Mouse (Mus musculus) forebrain, embryonic 14.5 days (tissue): ENCODE measurements around the gene Dlg2. TPM values are rescaled to one million over a fixed set of nuclear protein-coding genes. Genes with fewer than 3 reads are reported as not detected.

ENCODE experiments used
- ATAC-seq: fragments of 200-750 bp; cut with Nextera tagmentation; 2 replicates; pipeline ENCODE4 v1.8.0; 2017; ENCODE audit warnings: mild to moderate bottlenecking, moderate library complexity
- DNase-seq: peaks from one replicate; pipeline ENCODE4 v3.0.0-alpha.2; 2015; ENCODE audit warnings: low spot score
- H3K27ac ChIP-seq: fragments of 300-500 bp; sonication (generic); 2 replicates; pipeline ENCODE4 v1.5.1; 2014; ENCODE audit warnings: low read depth, mild to moderate bottlenecking, control low read depth, low read length, moderate library complexity
- H3K27me3 ChIP-seq: fragments of 300-500 bp; sonication (generic); replicated peaks from 2 replicates; pipeline ENCODE4 v1.6.1; 2014; ENCODE audit warnings: low read length, control low read depth, mixed read lengths; ENCODE audit not compliant: control insufficient read depth, insufficient read depth
- H3K36me3 ChIP-seq: fragments of 300-500 bp; sonication (generic); 2 replicates; pipeline ENCODE4 v1.6.1; 2014; ENCODE audit warnings: low read length, control low read depth; ENCODE audit not compliant: control insufficient read depth, insufficient read depth
- H3K4me1 ChIP-seq: fragments of 300-500 bp; sonication (generic); 2 replicates; pipeline ENCODE4 v1.6.1; 2014; ENCODE audit warnings: antibody characterized with exemption, low read length, control low read depth; ENCODE audit not compliant: control insufficient read depth, insufficient read depth
- H3K4me2 ChIP-seq: fragments of 300-500 bp; sonication (generic); 2 replicates; pipeline ENCODE4 v1.6.1; 2014; ENCODE audit warnings: mild to moderate bottlenecking, control low read depth, low read length
- H3K4me3 ChIP-seq: fragments of 300-500 bp; sonication (generic); 2 replicates; pipeline ENCODE4 v1.5.1; 2014; ENCODE audit warnings: low read depth, low read length, control low read depth
- H3K9ac ChIP-seq: fragments of 300-500 bp; sonication (generic); 2 replicates; pipeline ENCODE4 v1.6.1; 2014; ENCODE audit warnings: mild to moderate bottlenecking, low read length, control low read depth, moderate library complexity
- H3K9me3 ChIP-seq: fragments of 300-500 bp; sonication (generic); replicated peaks from 2 replicates; pipeline ENCODE4 v1.6.1; 2016; ENCODE audit warnings: low read length, control low read depth, mixed read lengths; ENCODE audit not compliant: control insufficient read depth
- WGBS: fragments of 180-500 bp; shearing (Covaris S2); extraction: QIAGEN DNeasy Blood & Tissue Kit; methylation state at CpG from one replicate; pipeline ENCODE4 v1.1.7; 2014; 5-methylcytosine and 5-hydroxymethylcytosine counted together
- polyA plus RNA-seq: library from polyadenylated mRNA; unstranded; fragments of >200 nt; fragmentation: Nextera tagmentation; extraction: Ambion mirVana; gene quantifications from 2 replicates; pipeline ENCODE4 v1.2.1, GENCODE M21; 2014

The Dlg2 gene
- polyA plus RNA-seq, 1 experiment from 2014 or later: 17.9 TPM

GRCm38 (mm10) chr7:91173560-91173959 lies 697.1 kb downstream of the Dlg2 start:
- no peaks in the 10 kb centered on the region for H3K36me3 ChIP-seq
- H3K27ac ChIP-seq: no peak overlapping the region
- WGBS: 92% methylated on average over 2 of the region's 2 CpGs
- no peak overlapping the region for H3K4me2 ChIP-seq
- ATAC-seq (no peak), DNase-seq (no peak)
- H3K4me3 ChIP-seq: no peak overlapping the region
- no peaks in the 10 kb centered on the region for H3K27me3 ChIP-seq
- H3K9ac ChIP-seq: no peak overlapping the region
- no peaks in the 10 kb centered on the region for H3K4me1 ChIP-seq
- no peaks in the 10 kb centered on the region for H3K9me3 ChIP-seq

- H3K4me1 ChIP-seq: no peaks in the 10 kb centered on the region
- ATAC-seq (no peak), DNase-seq (peak; percentile 18)
- H3K9ac ChIP-seq: no peak overlapping the region
- WGBS: 96% methylated on average over 2 of the region's 2 CpGs
- H3K27ac ChIP-seq: no peak overlapping the region
- H3K4me3 ChIP-seq: no peak overlapping the region
- H3K27me3 ChIP-seq: no peaks in the 10 kb centered on the region
- no peaks in the 10 kb centered on the region for H3K36me3 ChIP-seq
- H3K4me2 ChIP-seq: no peak overlapping the region
- no peaks in the 10 kb centered on the region for H3K9me3 ChIP-seq
These were observed 711.7 kb downstream of the Dlg2 start for GRCm38 (mm10) chr7:91188211-91188610.

- WGBS: 88% methylated on average over 1 of the region's 1 CpGs
- Histone ChIP-seq H3K27me3 (no peaks in the 10 kb centered on the region), H3K9ac (no peak overlapping the region), H3K4me2 (no peak overlapping the region), H3K4me1 (no peaks in the 10 kb centered on the region), H3K27ac (no peak overlapping the region), H3K9me3 (no peaks in the 10 kb centered on the region), H3K36me3 (no peaks in the 10 kb centered on the region), H3K4me3 (no peak overlapping the region)
- DNase-seq (no peak), ATAC-seq (no peak)
These were observed 722.9 kb downstream of the Dlg2 start for GRCm38 (mm10) chr7:91199372-91199771.

GRCm38 (mm10) chr7:91208083-91208852 lies 731.8 kb downstream of the Dlg2 start:
- H3K9ac ChIP-seq: no peak overlapping the region
- no peaks in the 10 kb centered on the region for H3K36me3 ChIP-seq
- H3K4me3 ChIP-seq: no peak overlapping the region
- peak; percentile 95 for ATAC-seq
- H3K27ac ChIP-seq: peak overlapping the region; percentile 44; the same call in 1 of the 2 replicates
- no peaks in the 10 kb centered on the region for H3K9me3 ChIP-seq
- H3K4me1 ChIP-seq: no peaks in the 10 kb centered on the region
- no peaks in the 10 kb centered on the region for H3K27me3 ChIP-seq
- WGBS: 39% methylated on average over 5 of the region's 5 CpGs
- peak overlapping the region; percentile 25; the same call in 1 of the 2 replicates for H3K4me2 ChIP-seq
- DNase-seq: peak; percentile 90

GRCm38 (mm10) chr7:91208973-91209372 lies 732.5 kb downstream of the Dlg2 start:
- no peak overlapping the region for H3K9ac ChIP-seq
- no peak overlapping the region; the same call in 1 of the 2 replicates for H3K27ac ChIP-seq
- ATAC-seq: peak; percentile 7; the same call in 1 of the 2 replicates
- no peak overlapping the region for H3K4me2 ChIP-seq
- WGBS: 76% methylated on average over 6 of the region's 6 CpGs
- no peaks in the 10 kb centered on the region for H3K36me3 ChIP-seq
- no peak overlapping the region for H3K4me3 ChIP-seq
- no peaks in the 10 kb centered on the region for H3K9me3 ChIP-seq
- H3K4me1 ChIP-seq: no peaks in the 10 kb centered on the region
- DNase-seq: no peak
- H3K27me3 ChIP-seq: no peaks in the 10 kb centered on the region

- WGBS: 81% methylated on average over 1 of the region's 1 CpGs
- no peak overlapping the region for H3K9ac ChIP-seq
- H3K36me3 ChIP-seq: no peaks in the 10 kb centered on the region
- H3K4me1 ChIP-seq: no peaks in the 10 kb centered on the region
- no peak overlapping the region for H3K4me3 ChIP-seq
- H3K9me3 ChIP-seq: no peaks in the 10 kb centered on the region
- no peak overlapping the region for H3K4me2 ChIP-seq
- ATAC-seq: no peak
- H3K27me3 ChIP-seq: no peaks in the 10 kb centered on the region
- no peak overlapping the region for H3K27ac ChIP-seq
- DNase-seq: peak; percentile 60
These were observed 735.8 kb downstream of the Dlg2 start for GRCm38 (mm10) chr7:91212236-91212635.

GRCm38 (mm10) chr7:91214921-91215320 lies 738.4 kb downstream of the Dlg2 start:
- H3K36me3 ChIP-seq: no peaks in the 10 kb centered on the region
- DNase-seq (no peak), ATAC-seq (no peak)
- no peak overlapping the region for H3K4me3 ChIP-seq
- no peak overlapping the region for H3K27ac ChIP-seq
- no peaks in the 10 kb centered on the region for H3K4me1 ChIP-seq
- 30% methylated on average over 1 of the region's 1 CpGs for WGBS
- no peaks in the 10 kb centered on the region for H3K27me3 ChIP-seq
- no peak overlapping the region for H3K4me2 ChIP-seq
- no peaks in the 10 kb centered on the region for H3K9me3 ChIP-seq
- H3K9ac ChIP-seq: no peak overlapping the region

GRCm38 (mm10) chr7:91218321-91218987 lies 742.0 kb downstream of the Dlg2 start:
- no peak overlapping the region for H3K27ac ChIP-seq
- H3K9ac ChIP-seq: no peak overlapping the region
- ATAC-seq (no peak), DNase-seq (no peak)
- H3K4me3 ChIP-seq: no peak overlapping the region
- no peaks in the 10 kb centered on the region for H3K27me3 ChIP-seq
- H3K4me2 ChIP-seq: no peak overlapping the region
- H3K36me3 ChIP-seq: no peaks in the 10 kb centered on the region
- no peaks in the 10 kb centered on the region for H3K4me1 ChIP-seq
- 43% methylated on average over 7 of the region's 7 CpGs for WGBS
- no peaks in the 10 kb centered on the region for H3K9me3 ChIP-seq

- WGBS: 2% methylated on average over 5 of the region's 5 CpGs
- no peaks in the 10 kb centered on the region for H3K27me3 ChIP-seq
- no peak overlapping the region for H3K27ac ChIP-seq
- H3K4me2 ChIP-seq: no peak overlapping the region
- no peaks in the 10 kb centered on the region for H3K9me3 ChIP-seq
- H3K4me3 ChIP-seq: no peak overlapping the region
- H3K9ac ChIP-seq: no peak overlapping the region
- DNase-seq (peak; percentile 92), ATAC-seq (peak; percentile 81)
- no peaks in the 10 kb centered on the region for H3K4me1 ChIP-seq
- H3K36me3 ChIP-seq: no peaks in the 10 kb centered on the region
These were observed 750.0 kb downstream of the Dlg2 start for GRCm38 (mm10) chr7:91226442-91226841.
